Mouse (Mus musculus): ENCODE measurements at regions not wholly inside any gene's neighbourhood (a gene's known extent, or its start where the extent isn't known, plus 50 kb on each side); places are given as distances from the start of the nearest gene placed in this dataset.

DNA sequence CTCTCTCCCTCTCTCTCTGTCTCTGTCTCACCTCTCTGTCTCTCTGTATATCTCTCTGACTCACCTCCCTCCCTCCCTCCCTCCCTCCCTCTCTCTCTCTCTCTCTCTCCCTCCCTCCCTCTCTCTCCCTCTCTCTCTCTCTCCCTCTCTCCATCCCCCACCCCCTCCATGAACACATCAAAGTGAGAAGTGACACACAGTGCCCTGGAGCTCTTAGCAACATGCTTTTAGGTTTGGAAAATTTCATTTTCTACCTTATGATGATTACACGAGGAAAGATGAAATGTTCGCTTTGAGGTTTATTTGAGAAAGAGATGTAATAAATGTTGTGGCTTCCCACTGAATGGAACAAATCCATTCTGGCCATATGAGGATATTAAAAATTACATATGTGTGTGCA is 95.6 kb upstream of the Smarca2 start:
- TF ChIP-seq CTCF (IDR thresholded peaks at IDR 0.05; ENCODE audit: extremely low read depth, insufficient read length, insufficient replicate concordance, low read depth, low read length), result no peak
- TF ChIP-seq POLR2A (IDR thresholded peaks at IDR 0.05; ENCODE audit: low read depth, low read length), result no peak
